Mouse (Mus musculus): ENCODE results near the gene Kif5c. TPM values are rescaled to one million over a fixed set of nuclear protein-coding genes. Genes with fewer than 3 reads are reported as not detected.

Kif5c gene
- polyA plus RNA-seq, 1 experiment from 2014 or later, result 183 TPM

GRCm38 (mm10) chr2:49712336-49712887 is 93.3 kb downstream of the Kif5c start:
- H3K4me1 ChIP-seq (replicated peaks), result 0 out of 2 replicates have a peak, but pooled peaks cover 8% of the 10 kb centered on the region
- H3K27ac ChIP-seq, result peak overlapping the region; percentile 67; the same call in 1 of the 2 replicates
- no peak overlapping the region for H3K4me2 ChIP-seq (replicated peaks)
- 66% methylated on average over 7 of the region's 7 CpGs for WGBS
- H3K36me3 ChIP-seq, result peaks cover 71% of the 10 kb centered on the region
- H3K9me3 ChIP-seq, result no peaks in the 10 kb centered on the region
- 0 out of 2 replicates have a peak overlapping the region, but pooled peaks have one; percentile 23 for H3K9ac ChIP-seq (replicated peaks)
- ATAC-seq, result no peak
- H3K4me3 ChIP-seq (replicated peaks), result no peak overlapping the region
- no peaks in the 10 kb centered on the region for H3K27me3 ChIP-seq

GRCm38 (mm10) chr2:49716490-49716889 is 97.4 kb downstream of the Kif5c start:
- H3K9me3 ChIP-seq, result no peaks in the 10 kb centered on the region
- peak overlapping the region; percentile 25; the same call in 1 of the 2 replicates for H3K27ac ChIP-seq
- no peak overlapping the region for H3K4me3 ChIP-seq (replicated peaks)
- no peak overlapping the region for H3K4me2 ChIP-seq (replicated peaks)
- ATAC-seq, result no peak
- no peak overlapping the region for H3K9ac ChIP-seq (replicated peaks)
- H3K36me3 ChIP-seq, result peaks cover 39% of the 10 kb centered on the region
- 93% methylated on average over 7 of the region's 7 CpGs for WGBS
- H3K4me1 ChIP-seq (replicated peaks), result peaks cover 45% of the 10 kb centered on the region
- no peaks in the 10 kb centered on the region for H3K27me3 ChIP-seq

DNA sequence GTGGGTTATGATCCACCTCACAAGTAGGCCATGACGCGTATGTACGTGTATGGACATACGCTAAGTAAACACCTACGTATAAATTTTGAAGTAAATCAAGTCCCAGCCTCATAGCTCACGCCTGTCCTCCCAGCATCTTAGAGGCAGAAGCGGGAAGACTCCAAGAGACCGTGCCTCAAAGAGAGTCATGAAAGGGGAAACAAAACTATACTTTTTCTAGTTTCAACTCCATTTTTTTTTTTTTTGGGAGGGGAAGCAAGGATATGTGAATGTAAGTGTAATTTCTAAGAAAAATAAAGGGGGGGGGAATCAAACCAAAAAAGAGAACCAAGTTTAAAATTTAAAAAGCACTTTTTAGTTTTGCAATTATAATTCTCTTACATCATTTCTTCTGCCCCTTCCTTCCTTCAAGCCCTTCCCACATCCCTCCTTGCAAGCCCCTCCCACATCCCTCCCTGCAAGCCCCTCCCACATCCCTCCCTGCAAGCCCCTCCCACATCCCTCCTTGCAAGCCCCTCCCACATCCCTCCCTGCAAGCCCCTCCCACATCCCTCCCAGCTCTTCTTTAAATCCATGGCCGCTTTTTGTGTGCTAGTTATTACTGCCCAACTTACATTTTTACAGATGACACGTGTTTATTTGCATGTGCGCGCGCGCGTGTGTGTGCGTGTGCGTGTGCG is 98.5 kb downstream of the Kif5c start:
- Histone ChIP-seq H3K27me3 (no peaks in the 10 kb centered on the region), H3K4me3 (replicated peaks) (no peak overlapping the region)

GRCm38 (mm10) chr2:49718492-49718891 is 99.4 kb downstream of the Kif5c start:
- H3K4me2 ChIP-seq (replicated peaks), result no peak overlapping the region
- ATAC-seq, result peak; percentile 49; the same call in 1 of the 2 replicates
- H3K9me3 ChIP-seq, result no peaks in the 10 kb centered on the region
- H3K4me3 ChIP-seq (replicated peaks), result no peak overlapping the region
- WGBS, result 5% methylated on average over 3 of the region's 3 CpGs
- H3K27ac ChIP-seq, result peak overlapping the region; percentile 94
- peaks cover 57% of the 10 kb centered on the region for H3K4me1 ChIP-seq (replicated peaks)
- H3K36me3 ChIP-seq, result peaks cover 35% of the 10 kb centered on the region
- no peaks in the 10 kb centered on the region for H3K27me3 ChIP-seq
- 0 out of 2 replicates have a peak overlapping the region, but pooled peaks have one; percentile 8 for H3K9ac ChIP-seq (replicated peaks)

More for the DNA sequence above, 98.5 kb downstream of the Kif5c start:
- H3K27ac ChIP-seq, result peak overlapping the region; percentile 94
- H3K9ac ChIP-seq (replicated peaks), result no peak overlapping the region
- no peak overlapping the region for H3K4me2 ChIP-seq (replicated peaks)
- 90% methylated on average over 18 of the region's 18 CpGs for WGBS
- H3K36me3 ChIP-seq, result peaks cover 30% of the 10 kb centered on the region
- H3K9me3 ChIP-seq, result no peaks in the 10 kb centered on the region
- H3K4me1 ChIP-seq (replicated peaks), result peaks cover 47% of the 10 kb centered on the region
- no peak for ATAC-seq

DNA sequence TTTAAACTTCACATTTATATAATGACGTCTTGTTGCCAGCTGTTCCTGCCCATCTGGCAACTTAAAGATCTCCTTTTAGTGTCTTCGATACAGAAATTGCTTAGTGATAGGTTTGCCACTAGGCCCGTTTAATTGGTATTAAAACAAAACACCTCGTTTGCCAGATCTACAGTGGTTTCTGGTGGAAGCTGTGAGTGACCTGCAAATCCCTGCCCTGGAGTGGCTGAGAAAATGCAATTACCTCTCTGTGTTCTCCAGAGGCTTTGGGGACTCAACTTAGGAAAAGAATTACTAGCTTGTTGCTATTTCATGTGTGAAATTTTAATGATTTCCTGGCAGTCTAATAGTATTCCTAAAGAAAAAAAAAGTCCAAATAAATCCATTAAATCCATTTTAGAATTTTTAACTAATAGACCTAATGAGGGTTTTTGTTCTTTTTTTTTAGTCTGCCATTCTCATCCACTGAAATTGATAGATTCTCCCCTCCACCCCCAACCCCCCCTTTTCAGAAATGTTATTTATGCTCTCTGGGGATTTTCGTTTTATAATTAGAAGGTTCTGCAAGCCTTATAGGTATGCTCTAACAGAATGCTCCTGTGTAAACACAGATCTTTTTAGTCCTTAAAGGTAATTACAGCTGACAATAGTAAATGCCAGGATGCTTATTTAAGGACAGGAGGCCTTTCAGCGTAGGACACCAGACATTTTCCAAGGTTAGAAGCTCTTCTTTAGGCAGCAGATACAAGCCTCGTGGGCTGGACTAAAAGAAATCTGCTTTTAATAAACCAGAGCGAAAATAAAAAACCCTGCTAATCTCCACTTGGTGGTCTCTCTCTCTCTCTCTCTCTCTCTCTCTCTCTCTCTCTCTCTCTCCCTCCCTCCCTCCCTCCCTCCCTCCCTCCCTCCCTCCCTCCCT is 100.1 kb downstream of the Kif5c start:
- WGBS, result 12% methylated on average over 8 of the region's 8 CpGs
- Histone ChIP-seq H3K4me2 (replicated peaks) (no peak overlapping the region), H3K9ac (replicated peaks) (no peak overlapping the region), H3K27ac (peak overlapping the region; percentile 94), H3K4me1 (replicated peaks) (peaks cover 63% of the 10 kb centered on the region), H3K9me3 (no peaks in the 10 kb centered on the region), H3K36me3 (peaks cover 35% of the 10 kb centered on the region), H3K27me3 (no peaks in the 10 kb centered on the region), H3K4me3 (replicated peaks) (no peak overlapping the region)
- ATAC-seq, result no peak

DNA sequence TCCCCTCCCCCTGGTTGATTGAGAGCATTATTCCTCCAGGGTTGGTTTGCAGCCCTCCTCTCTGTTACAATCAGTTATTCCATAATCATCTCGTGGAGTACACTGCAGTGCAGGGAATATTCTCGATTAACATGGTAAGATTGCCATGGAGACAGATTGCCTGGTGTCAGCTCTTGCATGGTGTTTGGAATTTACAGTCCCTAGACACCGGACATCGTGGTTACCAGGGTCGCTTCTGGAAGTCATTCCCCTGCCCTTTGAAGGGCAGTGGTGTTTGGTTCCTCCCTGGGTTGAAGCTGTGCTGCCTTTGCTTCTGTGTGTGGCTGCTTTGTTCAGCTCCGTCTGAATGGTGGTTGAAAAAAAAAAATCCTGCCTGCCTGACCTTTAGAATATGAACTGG is 100.8 kb downstream of the Kif5c start:
- ATAC-seq, result peak; percentile 64
- H3K9ac ChIP-seq (replicated peaks), result peak overlapping the region; percentile 10; the same call in 1 of the 2 replicates
- H3K4me2 ChIP-seq (replicated peaks), result peak overlapping the region; percentile 34
- H3K4me3 ChIP-seq (replicated peaks), result no peak overlapping the region
- no peaks in the 10 kb centered on the region for H3K9me3 ChIP-seq
- WGBS, result 4% methylated on average over 6 of the region's 6 CpGs
- H3K4me1 ChIP-seq (replicated peaks), result peaks cover 63% of the 10 kb centered on the region
- H3K27ac ChIP-seq, result peak overlapping the region; percentile 94
- H3K36me3 ChIP-seq, result peaks cover 36% of the 10 kb centered on the region
- no peaks in the 10 kb centered on the region for H3K27me3 ChIP-seq

GRCm38 (mm10) chr2:49720343-49720742 is 101.2 kb downstream of the Kif5c start:
- Histone ChIP-seq H3K4me3 (replicated peaks) (no peak overlapping the region), H3K27ac (peak overlapping the region; percentile 94), H3K36me3 (peaks cover 41% of the 10 kb centered on the region), H3K4me1 (replicated peaks) (peaks cover 63% of the 10 kb centered on the region), H3K9me3 (no peaks in the 10 kb centered on the region), H3K4me2 (replicated peaks) (peak overlapping the region; percentile 34), H3K9ac (replicated peaks) (0 out of 2 replicates have a peak overlapping the region, but pooled peaks have one; percentile 10), H3K27me3 (no peaks in the 10 kb centered on the region)
- ATAC-seq, result no peak
- WGBS, result 41% methylated on average over 9 of the region's 9 CpGs

- Histone ChIP-seq H3K4me1 (replicated peaks) (peaks cover 75% of the 10 kb centered on the region), H3K4me2 (replicated peaks) (no peak overlapping the region), H3K27me3 (no peaks in the 10 kb centered on the region), H3K36me3 (peaks cover 25% of the 10 kb centered on the region), H3K27ac (peak overlapping the region; percentile 94), H3K9ac (replicated peaks) (no peak overlapping the region; the same call in 1 of the 2 replicates), H3K4me3 (replicated peaks) (no peak overlapping the region), H3K9me3 (no peaks in the 10 kb centered on the region)
- 46% methylated on average over 9 of the region's 9 CpGs for WGBS
- ATAC-seq, result 0 out of 2 replicates have a peak, but pooled peaks have one; percentile 44
Observed at GRCm38 (mm10) chr2:49722331-49722730, 103.2 kb downstream of the Kif5c start.

- no peak for ATAC-seq
- 81% methylated on average over 13 of the region's 13 CpGs for WGBS
- Histone ChIP-seq H3K4me2 (replicated peaks) (no peak overlapping the region), H3K36me3 (peaks cover 25% of the 10 kb centered on the region), H3K27ac (peak overlapping the region; percentile 94), H3K4me1 (replicated peaks) (peaks cover 73% of the 10 kb centered on the region), H3K27me3 (no peaks in the 10 kb centered on the region), H3K4me3 (replicated peaks) (no peak overlapping the region), H3K9me3 (no peaks in the 10 kb centered on the region), H3K9ac (replicated peaks) (no peak overlapping the region; the same call in 1 of the 2 replicates)
Observed at GRCm38 (mm10) chr2:49722983-49723382, 103.9 kb downstream of the Kif5c start.

- H3K4me2 ChIP-seq (replicated peaks), result no peak overlapping the region
- H3K4me3 ChIP-seq (replicated peaks), result no peak overlapping the region
- H3K27ac ChIP-seq, result peak overlapping the region; percentile 49
- WGBS, result 79% methylated on average over 11 of the region's 11 CpGs
- H3K9ac ChIP-seq (replicated peaks), result no peak overlapping the region
- no peaks in the 10 kb centered on the region for H3K9me3 ChIP-seq
- H3K36me3 ChIP-seq, result peaks cover 57% of the 10 kb centered on the region
- peak; percentile 51; the same call in 1 of the 2 replicates for ATAC-seq
- peaks cover 37% of the 10 kb centered on the region for H3K4me1 ChIP-seq (replicated peaks)
- no peaks in the 10 kb centered on the region for H3K27me3 ChIP-seq
Observed at GRCm38 (mm10) chr2:49726672-49727071, 107.6 kb downstream of the Kif5c start.

DNA sequence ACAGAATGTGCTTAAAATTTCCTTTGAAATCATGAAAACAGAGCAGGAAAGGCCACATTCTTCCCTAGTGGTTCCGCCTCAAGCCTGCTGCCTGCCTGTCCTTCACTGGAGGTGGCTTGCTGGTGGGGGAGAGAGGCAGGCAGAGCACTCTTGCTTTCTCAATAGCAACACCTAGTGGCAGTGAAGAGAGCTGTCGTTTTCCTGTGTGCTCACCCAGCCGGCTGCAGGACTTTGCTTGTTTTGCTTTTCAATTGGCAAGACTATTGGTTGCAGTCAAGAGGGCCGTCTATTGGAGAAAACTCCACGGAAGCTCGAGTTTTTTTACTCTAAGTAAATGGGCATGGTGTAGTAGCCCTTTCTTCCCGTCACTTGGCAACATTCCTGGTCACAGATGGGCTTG is 108.1 kb downstream of the Kif5c start:
- no peak overlapping the region for H3K9ac ChIP-seq (replicated peaks)

More for the DNA sequence above, 108.1 kb downstream of the Kif5c start:
- Histone ChIP-seq H3K4me1 (replicated peaks) (peaks cover 32% of the 10 kb centered on the region), H3K27me3 (no peaks in the 10 kb centered on the region), H3K36me3 (peaks cover 62% of the 10 kb centered on the region), H3K27ac (peak overlapping the region; percentile 49), H3K4me2 (replicated peaks) (no peak overlapping the region), H3K9me3 (no peaks in the 10 kb centered on the region), H3K4me3 (replicated peaks) (no peak overlapping the region)
- WGBS, result 12% methylated on average over 7 of the region's 7 CpGs
- ATAC-seq, result peak; percentile 84

Data from midbrain, embryonic 13.5 days (tissue).